Mouse (Mus musculus): ENCODE measurements around the gene Clp1.
A peak's percentile ranks its signal among the peaks of the same experiment; 100 is the strongest.

Clp1 gene

DNA sequence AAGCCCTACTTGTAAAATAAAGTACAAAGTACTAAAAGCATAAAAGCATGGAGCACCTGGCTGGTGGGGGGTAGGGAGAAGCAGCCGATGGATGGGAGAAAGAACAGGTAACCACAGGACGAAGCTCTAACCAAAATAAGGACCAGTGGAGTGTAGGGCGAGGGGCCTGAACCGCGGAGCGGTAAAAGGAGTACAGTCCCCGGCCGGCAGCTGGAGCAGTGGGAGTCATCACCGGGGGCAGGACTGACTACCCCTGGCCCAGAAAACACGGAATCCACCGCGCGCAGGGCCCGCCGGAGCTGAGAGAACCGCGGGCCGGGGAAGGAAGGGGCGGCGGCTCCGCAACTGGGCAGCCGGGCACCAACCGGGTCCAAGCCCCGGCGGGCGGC is 12.7 kb downstream of the Clp1 start:
- no peak for DNase-seq (ENCODE audit: low read depth, low spot score)

DNA sequence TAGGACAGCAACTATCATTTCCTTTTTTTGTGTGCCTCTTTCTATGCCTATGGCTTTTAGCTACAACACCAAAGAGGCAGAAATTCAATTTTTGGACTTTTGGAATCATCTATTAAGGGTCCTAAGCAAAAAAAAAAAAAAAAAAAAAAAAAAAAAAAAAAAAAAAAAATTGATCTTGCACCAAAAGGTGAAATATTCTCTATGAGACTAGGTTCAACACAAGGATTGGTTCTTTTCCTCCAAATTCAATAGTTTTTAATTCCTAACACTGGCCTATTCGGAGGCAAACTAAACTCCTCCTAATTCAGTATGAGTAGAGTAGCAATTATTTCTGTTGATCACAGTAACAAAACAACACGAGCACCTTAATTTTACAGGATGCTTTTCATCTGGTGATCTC is 15.3 kb downstream of the Clp1 start:
- no peak for DNase-seq (ENCODE audit: low read depth, low spot score)

DNA sequence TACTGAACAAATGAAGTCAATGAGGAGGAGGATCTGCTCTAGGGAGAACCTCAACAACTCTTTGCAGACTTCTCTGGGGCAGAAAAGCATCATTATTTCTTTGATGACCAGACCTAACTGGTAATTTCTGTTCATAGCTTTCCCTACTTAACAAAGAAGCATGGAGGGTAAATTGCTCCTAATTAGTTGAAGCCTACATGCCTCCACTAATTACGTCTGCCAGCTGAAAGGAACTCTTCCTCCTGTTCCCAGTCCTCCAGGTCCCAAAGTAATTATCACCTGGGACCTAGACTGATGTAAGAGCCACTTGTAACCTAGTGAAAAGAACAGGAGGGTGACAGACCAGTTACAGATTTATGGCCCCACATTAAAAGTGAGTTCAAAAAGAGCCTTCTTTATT is 19.6 kb downstream of the Clp1 start:
- DNase-seq (ENCODE audit: low read depth, low spot score), result no peak

DNA sequence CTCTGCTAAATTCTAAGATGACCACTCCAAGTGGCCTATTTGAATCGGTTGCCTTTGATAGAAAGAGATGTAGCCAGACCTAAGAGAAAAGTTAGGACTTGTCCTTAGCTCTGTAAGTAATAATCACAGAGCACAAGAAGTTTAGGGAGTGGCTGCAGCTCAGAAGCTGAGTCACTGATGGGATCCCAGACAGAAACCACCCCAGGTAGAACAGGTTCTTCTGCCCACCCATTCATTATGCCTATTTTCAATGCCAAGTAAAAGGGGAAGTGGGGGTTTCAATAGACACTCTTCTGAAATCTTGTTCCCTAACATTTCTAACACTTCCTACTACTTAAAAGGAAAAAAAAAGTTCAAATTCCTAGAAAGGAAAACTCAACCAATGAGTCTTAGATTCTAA is 21.9 kb downstream of the Clp1 start:
- no peak for DNase-seq (ENCODE audit: low read depth, low spot score)

DNA sequence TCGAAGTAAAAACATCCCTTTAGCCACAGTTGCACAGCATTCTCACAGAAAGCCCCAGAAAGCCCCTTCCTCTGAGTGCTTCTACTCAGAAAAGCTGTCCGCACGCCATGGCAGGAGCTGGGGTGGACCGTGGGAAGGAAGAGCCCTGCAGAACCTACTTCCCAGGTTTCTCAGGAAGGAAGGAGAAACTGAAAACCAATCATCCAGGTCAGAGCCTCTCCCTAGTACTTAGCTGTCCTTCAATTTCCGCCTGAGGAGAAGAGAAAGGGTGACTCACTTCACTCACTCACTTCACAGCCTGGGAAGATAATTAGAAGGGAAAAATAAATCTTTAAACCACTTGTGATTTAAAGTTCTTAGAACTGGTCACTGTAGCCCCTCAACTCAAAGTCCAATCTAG is 22.8 kb downstream of the Clp1 start:
- DNase-seq (ENCODE audit: low read depth, low spot score), result no peak

DNA sequence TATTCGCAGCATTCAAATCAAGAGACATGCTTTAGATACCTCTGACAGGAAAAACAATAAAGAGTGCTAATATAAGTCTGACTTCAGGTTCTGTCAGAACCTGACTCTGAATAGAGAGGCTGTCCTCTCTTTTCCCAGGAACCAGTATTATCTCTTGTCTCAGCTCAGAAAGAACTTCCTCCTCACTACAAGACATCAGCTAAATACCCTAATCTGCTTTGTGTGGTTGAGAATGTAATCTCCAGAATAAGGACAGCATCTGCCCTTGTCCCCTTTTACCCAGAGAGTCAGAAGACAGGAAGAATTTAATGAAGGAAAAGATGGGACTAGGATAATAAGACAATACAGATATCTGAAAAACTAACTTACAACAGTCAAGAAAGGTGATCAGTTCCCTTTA is 23.7 kb downstream of the Clp1 start:
- DNase-seq (ENCODE audit: low read depth, low spot score), result no peak

DNA sequence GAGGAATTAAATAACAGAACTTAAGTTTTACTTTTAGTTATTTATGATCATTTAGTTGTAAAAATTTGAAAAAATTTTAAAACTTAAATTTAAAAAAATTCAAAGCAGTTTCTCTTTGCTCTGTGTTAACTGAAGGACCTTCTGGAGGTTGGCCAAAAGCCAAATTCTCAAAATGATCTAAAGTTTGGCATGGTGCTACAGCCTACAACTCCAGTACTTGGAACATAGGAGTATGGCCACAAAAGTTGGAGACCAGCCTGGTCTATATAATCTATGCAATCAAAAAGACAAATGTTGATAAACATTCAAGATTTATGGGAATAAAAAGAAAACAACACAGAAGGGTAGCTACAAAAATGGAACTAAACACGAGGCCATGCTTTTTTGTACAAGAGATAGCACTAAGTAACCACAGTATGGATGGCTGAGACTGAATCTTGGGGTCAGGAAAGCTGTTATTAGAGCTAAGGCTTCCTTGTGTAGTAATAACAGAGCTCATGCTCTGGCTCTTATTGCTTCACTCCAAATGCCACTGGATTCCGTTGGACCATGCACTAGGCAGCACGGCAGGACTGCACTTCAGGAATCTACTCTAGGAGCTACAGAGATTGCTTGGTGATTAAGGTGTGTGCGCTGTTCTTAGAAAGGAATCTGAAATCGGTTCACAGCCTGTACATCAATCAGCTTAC is 32.0 kb downstream of the Clp1 start:
- no peak for DNase-seq (ENCODE audit: low read depth, low spot score)

DNA sequence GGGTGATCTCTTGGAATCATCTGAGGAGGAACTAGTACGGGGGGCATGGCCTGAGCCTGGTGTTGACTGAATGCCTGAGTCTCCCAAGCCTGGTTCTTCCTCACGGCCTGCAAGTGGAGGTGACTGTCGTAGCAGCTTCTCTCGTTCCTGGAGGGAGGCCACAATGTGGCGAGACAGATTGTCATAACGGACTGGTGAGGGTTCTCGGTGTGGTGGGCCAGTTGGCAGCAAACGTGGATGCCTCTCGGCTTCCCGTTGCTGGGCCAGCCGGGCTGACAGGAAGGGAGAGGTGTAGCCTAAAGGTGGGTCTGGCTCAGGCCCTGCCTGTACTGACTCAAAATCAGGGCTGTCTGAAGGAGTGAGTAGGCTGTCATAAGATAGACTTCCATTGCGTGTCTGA is 37.1 kb downstream of the Clp1 start:
- no peak for DNase-seq (ENCODE audit: low read depth, low spot score)

DNA sequence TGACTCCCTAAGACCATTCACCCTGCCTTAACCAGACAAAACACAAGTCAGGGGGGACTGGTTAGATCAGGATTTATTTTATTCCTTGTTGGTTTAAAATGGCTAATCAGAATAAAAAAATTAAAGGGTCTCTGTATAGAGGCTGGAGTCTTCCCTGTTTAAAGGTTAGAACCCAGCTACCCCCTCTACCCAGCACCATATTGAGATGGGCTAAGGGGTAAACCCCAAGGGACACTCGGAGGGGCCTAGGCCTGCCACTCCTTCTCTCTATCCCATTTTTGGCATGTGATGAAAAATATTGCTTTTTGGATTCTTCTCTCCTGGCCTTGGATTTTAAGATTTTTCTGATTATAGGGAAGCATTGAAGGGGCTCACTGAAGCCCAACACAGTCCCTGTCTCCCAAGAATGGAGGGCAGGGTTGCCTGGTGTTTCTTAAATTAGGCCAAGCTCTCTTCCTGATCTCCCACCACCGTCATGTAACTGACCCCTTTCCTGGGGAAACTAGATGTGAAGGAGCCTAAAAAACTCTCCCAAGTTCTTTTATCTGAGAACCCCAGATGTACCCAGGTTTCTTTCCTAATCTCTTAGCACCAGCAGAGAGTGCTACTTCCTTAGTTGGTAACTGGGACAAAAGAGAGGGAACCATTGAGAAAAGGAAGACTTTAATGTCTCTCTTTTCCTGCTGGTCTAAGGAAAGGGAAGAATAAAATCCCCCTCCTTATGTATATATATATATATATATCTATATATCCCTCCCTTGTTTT is 38.9 kb downstream of the Clp1 start:
- DNase-seq (ENCODE audit: low read depth, low spot score), result no peak

DNA sequence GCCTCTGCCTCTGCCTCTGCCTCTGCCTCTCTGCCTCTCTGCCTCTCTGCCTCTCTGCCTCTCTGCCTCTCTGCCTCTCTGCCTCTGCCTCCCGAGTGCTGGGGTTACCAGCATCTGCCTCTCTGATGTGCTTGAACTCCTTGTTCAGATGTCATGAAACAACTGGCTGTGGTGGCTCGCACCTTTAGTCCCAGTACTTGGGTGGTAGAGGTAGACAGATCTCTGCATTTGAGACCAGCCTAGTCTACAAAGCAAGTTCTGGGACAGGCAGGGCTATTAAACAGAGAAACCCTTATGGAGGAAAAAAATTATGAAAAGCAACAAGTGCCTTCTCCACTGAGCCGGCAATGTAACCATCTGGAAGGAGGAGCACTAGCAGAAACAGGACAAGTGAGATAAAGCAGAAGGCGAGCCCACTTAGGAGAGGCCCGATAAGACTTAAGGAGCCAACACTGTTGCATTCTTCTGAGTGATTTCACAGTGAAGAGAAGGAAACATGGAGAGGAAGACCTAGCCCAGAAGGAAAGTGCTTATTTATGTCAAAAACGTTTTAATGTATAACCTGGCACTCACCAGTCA is 44.5 kb downstream of the Clp1 start:
- DNase-seq (ENCODE audit: low read depth, low spot score), result no peak

DNA sequence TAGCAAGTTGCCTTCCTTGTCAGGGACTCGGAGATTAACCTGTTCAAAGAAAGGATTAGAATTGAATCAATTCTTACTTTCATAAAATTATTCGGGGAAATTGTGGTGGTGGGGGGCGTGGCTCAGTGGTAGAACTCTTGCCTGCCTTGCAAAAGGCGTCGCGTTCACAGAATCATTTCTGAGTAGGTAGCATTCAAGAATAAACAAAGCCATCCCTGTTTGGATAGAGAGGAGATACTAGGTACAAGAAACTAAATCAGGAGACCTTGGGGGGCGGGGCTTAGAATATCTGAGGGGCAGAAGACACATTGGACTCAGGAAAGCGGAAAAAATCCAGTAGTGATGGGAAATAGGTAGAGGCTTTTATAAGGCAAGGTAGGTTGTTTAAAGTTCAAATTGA is 48.1 kb downstream of the Clp1 start, which contains the start of gene Tmx2:
Tmx2 (minus strand) TSS at position 125 of the 400 bp plus-strand sequence.
- peak; percentile 28 for DNase-seq (ENCODE audit: low read depth, low spot score)

DNA sequence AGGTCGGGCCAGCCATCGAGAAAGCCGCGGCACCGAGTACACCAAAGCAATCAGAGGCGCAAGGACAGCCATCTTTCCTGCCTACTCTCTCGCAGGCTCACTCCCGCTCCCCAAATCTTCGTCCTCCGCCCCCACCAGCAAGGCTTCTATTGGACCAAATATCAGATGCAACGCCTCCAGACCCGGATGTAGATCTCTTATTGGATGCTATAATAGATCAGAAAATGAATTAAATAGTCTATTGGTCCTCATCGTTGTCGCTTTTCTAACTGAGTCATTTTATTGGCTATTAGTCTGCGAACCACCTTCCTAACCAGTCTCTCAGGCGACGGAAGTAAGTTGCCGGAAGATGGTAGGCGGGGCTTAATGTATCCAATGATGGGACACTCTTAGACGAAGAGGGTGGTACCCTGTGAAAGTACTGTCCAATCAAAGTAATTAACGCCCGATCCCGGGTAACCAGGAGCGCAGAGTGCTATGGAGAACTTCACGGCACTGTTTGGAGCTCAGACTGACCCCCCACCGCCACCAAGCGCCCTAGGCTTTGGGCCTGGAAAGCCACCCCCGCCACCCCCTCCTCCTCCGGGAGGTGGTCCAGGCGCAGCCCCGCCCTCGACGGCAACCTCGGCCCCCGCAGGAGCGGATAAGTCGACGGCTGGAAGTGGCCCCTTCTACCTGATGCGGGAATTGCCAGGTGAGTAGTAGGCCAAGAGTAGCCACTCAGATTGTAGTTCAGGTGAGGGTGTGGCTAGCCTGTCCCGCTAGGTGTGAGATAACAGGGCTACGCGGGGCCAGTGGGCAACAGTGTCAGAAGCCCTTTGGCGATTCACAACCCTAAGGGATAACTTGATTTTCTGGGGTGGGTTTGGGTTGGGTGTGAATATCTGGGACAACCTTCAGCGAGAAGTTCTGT is 48.9 kb downstream of the Clp1 start, which contains the start of the genes Gm28635 and Med19:
Gm28635 (minus strand) TSS at position 74 of the 913 bp plus-strand sequence.
Med19 (plus strand) TSS at position 435 of the 913 bp plus-strand sequence.
- DNase-seq (ENCODE audit: low read depth, low spot score), result peak; percentile 99

DNA sequence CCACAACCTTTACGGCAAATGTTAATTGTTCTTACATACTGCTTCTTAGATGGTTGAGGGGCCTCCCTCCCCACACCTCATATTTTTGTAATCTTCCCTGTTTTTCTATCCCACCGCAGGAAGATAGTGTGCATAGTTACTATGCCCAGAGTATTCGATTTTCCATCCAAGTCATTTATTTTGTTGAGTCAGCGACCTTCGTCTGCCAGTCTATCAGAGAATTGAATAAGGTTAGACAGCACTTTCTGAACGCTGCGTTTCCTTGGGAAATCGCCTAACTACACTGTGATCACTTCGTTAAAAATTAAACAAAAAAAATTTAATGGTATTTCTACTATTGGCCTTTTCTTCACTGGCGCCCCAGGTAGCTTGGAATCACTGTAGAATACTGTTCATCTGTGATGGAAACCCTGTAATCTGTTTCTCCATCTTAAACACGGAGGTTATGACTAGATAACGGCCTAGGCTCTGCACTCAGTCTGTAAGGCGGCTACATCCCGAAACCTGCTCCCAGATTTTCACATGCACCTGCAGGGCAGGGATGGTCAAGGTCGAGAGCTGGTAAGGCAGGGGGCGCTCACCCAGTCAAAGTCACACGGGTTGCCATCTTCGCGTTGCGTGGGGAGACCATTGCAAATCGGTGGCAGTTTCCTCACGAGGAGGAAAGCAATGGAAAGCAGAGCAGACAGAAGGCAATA is 49.7 kb downstream of the Clp1 start:
- DNase-seq (ENCODE audit: low read depth, low spot score), result peak; percentile 88

All from ZHBTc4 (cell line).